Mouse (Mus musculus) adrenal gland, adult 8-10 months (tissue): ENCODE data around the gene Gm20736. TPM values are rescaled to one million over a fixed set of nuclear protein-coding genes. Genes with fewer than 3 reads are reported as not detected.
"Not testable (repeated sequence)": the region's sequence is repeated elsewhere in the genome, so short reads cannot be mapped to it uniquely, and the experiment has no call there.

Experiments
- DNase-seq: peaks from one replicate; pipeline ENCODE4 v3.0.0; 2022
- total RNA-seq, 4 experiments: library from RNA; stranded (reverse); gene quantifications; 2 replicates each; pipeline ENCODE4 v1.2.4; 2022

Gm20736 gene
- total RNA-seq, result not detected

DNA sequence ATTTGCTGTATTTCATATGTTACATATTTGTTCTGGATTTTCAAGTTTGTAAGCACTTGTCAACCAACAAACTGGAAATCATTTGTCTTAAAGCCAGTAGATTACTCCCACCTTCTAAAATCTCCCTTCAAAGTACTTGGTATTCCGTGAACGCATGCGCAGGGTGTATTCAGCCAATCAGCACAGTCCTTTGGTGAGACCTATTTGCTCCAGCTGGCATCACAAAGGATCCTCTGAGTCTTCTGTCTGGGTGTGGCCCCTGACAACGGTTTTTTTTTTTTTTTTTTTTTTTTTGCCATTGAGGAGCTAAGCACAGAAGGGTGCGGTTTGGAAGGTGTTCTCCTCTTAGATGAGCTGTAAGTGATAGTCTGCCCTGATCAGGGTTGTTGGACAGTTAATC is at the start of gene Gm20736:
Gene Gm20736 (plus strand): TSS at position 301 of the 400 bp plus-strand sequence.
- DNase-seq, result not testable (repeated sequence)

Other genes with a start within 250 kb of the Gm20736 start
- gene Gm20924, start 170.2 kb upstream of the Gm20736 start, total RNA-seq, result not detected